Mouse (Mus musculus) layer of hippocampus, adult 9-11 months (tissue): ENCODE measurements around the gene Col18a1.
"Not testable (repeated sequence)": the region's sequence is repeated elsewhere in the genome, so short reads cannot be mapped to it uniquely, and the experiment has no call there.

Experiments
- DNase-seq: peaks from one replicate; pipeline ENCODE4 v3.0.0; 2022

The Col18a1 gene

GRCm38 (mm10) chr10:77180110-77180509 lies 13.8 kb upstream of the Col18a1 start:
- DNase-seq, result no peak

DNA sequence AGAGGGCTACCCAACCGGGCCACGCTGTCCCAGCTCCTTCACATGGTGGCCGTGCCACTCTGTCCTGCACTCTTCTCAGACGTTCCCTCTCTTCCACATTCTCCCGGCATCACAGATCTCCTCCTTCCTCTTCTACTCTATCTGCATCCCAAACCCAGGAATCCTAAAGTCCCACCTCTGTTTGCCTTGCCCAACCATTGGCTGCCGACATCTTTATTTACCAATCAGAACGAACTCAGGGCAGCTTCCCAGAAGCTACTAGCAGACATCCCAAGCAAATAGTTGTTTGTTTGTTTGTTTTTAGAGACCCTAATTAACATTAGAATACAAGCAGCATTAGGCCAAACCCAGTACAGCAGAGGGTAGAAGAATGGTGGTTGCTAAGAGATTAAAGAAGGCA lies 12.3 kb upstream of the Col18a1 start:
- DNase-seq, result no peak

DNA sequence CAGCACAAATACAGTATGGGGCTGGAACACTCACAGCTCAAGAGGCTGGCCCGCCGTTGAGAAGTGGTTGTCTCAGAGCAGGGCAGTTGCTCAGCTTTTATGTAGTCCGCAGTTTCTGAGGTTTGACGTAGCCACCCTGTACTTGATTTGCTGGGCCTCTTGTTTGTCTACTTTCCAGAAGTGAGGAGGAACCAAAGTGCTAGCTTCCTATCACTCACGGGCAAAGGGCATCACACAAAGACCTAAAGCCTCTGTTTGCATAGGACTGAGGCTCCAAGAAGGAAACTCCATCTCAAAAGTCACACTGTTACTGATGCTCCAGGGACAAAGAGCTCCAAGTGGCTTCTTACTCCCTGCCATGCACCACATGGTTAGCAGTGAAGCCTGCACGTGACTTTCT lies 4.1 kb upstream of the Col18a1 start:
- DNase-seq, result no peak

- no peak for DNase-seq
These were observed 916 bp downstream of the Col18a1 start for GRCm38 (mm10) chr10:77165318-77165945.

- no peak for DNase-seq
These were observed 1.8 kb downstream of the Col18a1 start for GRCm38 (mm10) chr10:77164437-77165052.

DNA sequence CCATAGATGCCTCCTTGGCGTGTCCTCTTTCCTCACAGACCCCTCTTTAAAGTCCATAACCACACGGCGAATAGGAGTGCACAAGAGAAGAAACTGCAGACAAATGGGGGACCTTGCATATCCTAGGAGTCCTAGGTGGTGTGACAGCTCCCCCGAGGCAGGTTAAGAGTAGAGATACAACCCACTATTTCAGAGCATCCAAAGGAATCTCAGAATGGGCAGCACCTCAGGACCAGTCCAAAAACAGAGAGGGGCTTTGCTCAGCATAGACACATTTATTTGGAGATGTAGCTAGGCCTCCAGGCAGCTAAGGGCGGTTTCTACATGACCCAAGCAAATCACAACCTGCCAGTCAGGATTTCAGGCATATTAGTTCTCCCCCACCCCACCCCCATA lies 2.3 kb downstream of the Col18a1 start:
- no peak for DNase-seq

GRCm38 (mm10) chr10:77163392-77163977 lies 2.9 kb downstream of the Col18a1 start:
- DNase-seq, result no peak

GRCm38 (mm10) chr10:77159573-77159972 lies 6.8 kb downstream of the Col18a1 start:
- DNase-seq, result no peak

DNA sequence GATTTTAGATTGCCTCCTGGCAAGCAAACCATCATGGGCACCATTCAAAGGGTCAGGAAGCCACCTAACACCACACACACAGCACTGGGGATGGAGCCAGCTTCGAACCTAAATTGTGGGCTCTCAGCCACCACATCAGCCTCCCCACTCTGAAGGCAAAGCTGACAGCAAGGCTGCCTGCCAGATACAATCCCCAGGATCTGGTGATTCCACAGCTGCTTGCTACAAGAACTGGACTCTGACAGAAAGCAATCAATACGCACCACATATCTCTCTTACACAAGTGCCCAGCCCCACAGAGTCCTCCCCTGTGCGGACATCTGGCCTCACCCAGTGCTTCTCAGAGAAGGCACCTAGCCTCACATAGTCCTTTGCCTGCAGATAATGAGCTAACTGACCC lies 7.4 kb downstream of the Col18a1 start:
- no peak for DNase-seq

DNA sequence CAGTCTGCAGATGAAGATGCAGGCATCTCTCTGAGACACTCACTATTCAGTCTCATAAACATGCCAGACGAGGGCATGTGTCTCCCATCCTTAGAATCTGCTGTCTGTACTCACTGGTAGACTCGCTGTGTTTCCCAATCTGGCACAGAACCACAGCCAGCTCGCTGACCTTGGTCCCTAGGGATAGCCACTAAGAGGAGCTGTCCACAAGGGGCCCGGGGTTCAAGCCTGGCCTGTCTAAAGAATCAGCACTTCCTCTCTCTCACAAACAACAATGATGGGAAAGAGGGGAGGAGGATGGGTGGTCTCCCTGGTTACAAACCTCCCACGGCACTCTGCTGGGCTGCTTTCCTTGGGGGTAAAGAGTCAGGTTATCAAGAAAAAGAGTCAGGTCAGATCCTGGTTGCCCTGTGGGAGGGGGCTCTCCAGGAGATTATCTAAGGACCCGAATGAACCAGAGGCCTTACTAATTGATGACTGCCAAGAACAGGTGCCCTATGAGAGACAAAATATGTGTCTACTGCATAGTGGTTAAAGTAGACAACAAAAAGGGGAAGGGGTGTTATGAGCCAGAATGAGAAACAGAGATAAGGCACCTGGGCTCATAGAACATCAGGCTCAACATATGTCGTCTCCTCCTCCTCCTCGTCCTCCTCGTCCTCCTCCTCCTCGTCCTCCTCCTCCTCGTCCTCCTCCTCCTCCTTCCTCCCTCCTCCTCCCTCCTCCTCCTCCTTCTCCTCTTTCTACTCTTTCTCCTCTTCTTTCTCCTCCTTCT lies 8.9 kb downstream of the Col18a1 start:
- DNase-seq, result no peak

DNA sequence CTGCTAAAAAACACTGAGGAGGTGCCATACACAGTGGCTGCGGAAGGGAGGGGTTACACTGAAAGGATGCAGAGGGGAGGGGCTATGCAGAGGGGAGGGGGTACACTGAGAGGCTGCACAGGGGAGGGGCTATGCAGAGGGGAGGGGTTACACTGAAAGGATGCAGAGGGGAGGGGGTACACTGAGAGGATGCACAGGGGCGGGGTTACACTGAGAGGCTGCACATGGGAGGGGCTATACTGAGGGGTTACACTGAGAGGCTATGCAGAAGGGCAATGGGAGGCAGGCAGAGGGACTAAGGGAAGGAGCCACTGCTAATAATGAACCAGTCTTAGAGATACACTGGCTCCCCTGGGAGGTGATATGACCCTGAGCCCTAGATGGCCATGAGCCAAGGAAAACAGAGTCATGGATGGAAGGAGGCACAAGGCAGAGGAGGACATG lies 14.1 kb downstream of the Col18a1 start:
- no peak for DNase-seq

GRCm38 (mm10) chr10:77151551-77152002 lies 14.8 kb downstream of the Col18a1 start:
- DNase-seq, result no peak

GRCm38 (mm10) chr10:77150947-77151521 lies 15.3 kb downstream of the Col18a1 start:
- no peak for DNase-seq

- no peak for DNase-seq
These were observed 16.3 kb downstream of the Col18a1 start for GRCm38 (mm10) chr10:77150016-77150415.

DNA sequence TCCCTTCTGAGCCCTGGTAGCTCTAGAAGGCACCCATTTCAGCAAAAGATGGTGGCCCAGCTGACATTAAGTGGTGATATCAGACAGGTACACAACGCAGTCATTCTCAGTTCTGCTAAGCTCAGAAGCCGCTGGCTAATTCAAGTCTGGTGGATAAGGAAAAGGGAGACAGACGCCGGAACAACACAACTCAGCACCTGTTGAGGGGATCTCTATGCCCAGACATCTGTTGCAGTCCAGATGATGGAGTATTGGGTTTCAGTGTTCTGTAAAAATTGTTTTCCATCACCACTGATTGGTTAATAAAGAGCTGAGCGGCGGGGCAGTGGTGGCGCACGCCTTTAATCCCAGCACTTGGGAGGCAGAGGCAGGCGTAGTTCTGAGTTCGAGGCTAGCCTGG lies 18.8 kb downstream of the Col18a1 start:
- no peak for DNase-seq

- no peak for DNase-seq
These were observed 19.4 kb downstream of the Col18a1 start for GRCm38 (mm10) chr10:77146901-77147463.

DNA sequence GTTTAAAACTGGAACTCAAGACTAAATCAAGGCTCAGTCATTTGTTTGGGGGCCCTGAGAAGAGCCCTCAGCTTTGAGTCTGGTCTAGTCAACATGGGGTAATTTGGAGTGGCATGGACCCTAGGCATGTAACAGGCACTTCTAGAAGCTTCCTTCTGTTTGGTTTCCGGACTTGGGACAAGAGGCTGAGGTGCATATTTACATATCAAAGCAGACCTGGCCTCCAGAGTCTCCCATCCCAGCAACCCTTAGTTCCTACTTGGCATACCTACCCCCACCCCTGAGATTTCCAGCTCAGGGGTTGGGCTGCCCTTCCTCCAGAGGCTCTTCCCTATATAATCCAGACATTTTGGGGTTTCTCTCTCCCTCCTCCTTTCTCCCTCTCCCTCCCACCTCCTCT lies 20.4 kb downstream of the Col18a1 start:
- DNase-seq, result no peak

DNA sequence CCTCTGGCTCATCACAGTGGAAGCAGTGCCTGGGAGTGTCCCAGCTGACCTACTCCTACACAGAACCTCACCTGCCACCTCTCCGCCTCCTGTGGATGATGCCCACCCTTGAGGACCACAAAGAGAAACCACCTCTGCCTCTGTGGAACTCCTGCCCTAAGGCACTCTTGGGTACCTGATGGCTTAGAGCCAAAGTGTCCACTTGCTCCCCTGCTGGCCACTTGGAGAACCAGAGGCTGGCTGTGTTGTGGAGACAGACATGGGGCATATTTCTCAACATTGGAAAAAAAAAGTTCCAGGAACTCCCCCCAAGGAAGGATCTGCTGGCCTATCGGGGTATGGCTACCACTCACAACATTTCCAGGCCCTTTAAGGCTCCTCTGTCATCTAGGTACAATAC lies 22.0 kb downstream of the Col18a1 start:
- no peak for DNase-seq

DNA sequence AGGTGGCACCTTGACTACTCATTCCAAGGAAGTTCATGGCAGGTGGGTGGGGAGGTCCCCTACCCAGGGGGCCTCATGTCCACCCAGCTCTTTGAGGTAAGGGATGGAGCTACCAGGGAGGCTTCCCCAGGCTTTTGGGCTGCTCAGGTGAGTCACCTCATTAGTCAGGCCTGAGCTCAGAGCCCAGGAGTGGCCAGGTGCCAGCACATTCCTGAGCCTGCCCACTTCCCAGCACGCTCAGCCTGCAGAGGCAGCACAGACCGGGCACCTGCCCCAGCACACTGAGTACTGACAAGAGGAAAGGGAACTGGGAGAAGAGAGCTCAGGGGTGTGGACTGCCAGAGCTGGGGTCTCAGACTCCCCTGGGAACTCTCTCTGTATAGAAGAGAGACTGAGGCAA lies 24.0 kb downstream of the Col18a1 start:
- DNase-seq, result no peak

GRCm38 (mm10) chr10:77138304-77138703 lies 28.0 kb downstream of the Col18a1 start:
- no peak for DNase-seq

DNA sequence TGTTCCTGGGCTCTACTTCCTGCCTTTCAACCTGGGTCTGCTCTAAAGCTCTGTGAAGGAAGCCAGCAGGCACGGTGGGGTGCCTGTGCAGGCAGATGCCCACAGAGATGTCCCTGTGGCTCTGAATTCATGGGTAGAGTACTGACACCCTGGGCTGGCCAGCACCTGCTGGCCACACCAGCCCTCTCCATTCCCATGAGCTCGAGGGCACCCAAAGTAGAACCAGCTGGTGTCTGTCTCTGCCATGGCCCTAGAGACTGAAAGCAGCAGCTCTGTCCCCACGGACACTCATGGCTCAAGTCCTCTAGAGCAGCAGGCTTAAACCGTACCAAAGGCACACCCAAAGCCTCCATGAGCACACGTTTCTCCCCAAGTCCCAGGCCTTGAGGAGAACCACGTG lies 30.1 kb downstream of the Col18a1 start:
- no peak for DNase-seq

DNA sequence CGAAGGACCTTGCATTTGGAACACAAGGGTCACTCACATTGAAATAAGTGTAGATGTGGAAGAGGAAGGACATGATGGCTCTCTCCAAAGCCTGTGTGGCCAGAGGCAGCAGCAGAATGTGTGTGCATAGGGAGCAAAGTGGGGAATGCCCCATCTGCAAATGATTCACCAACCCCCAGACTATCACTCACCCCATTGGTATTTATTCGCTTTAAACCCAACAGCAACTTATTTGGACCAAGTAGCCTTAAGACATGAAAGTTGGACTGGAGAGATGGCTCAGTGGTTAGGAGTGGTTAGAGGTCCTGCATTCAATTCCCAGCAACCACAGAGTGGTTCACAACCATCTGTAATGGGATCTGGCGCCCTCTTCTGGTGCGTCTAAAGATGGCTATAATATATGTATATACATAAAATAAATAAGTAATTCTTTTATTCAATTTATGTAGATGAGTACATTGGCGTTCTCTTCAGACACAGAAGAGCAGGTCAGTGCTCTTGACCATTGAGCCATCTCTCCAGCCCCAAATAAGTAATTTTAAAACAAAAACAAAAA lies 31.0 kb downstream of the Col18a1 start:
- no peak for DNase-seq

DNA sequence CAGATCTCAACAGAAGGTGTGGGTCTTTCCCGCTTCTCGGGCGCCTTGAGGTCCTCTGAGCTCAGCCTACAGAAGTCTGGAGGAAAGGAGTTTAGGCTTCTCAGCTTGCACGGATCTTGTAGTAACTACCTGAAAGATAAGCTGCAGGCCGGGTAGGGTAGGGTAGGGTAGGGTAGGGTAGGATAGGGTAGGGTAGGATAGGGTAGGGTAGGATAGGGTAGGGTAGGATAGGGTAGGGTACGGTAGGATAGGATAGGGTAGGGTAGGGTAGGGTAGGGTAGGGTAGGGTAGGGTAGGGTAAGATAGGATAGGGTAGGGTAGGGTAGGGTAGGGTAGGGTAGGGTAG lies 31.6 kb downstream of the Col18a1 start:
- not testable (repeated sequence) for DNase-seq
